Mouse (Mus musculus) hindbrain, embryonic 13.5 days (tissue): ENCODE results near the gene Qrich1. TPM values are rescaled to one million over a fixed set of nuclear protein-coding genes. Genes with fewer than 3 reads are reported as not detected.
A peak's percentile ranks its signal among the peaks of the same experiment; 100 is the strongest.

Experiments used
- ATAC-seq: fragments of 200-750 bp; cut with Nextera tagmentation; 2 replicates; pipeline ENCODE4 v1.8.0; 2017; ENCODE audit warnings: moderate TSS enrichment; ENCODE audit not compliant: low FRiP score
- H3K27ac ChIP-seq: fragments of 300-500 bp; sonication (generic); 2 replicates; pipeline ENCODE4 v1.5.1; 2015; ENCODE audit warnings: inconsistent platforms, mild to moderate bottlenecking, moderate library complexity
- H3K27me3 ChIP-seq: fragments of 300-500 bp; sonication (generic); 2 replicates; pipeline ENCODE4 v1.6.1; 2015; ENCODE audit warnings: mild to moderate bottlenecking, inconsistent platforms
- H3K36me3 ChIP-seq: fragments of 300-500 bp; sonication (generic); 2 replicates; pipeline ENCODE4 v1.6.1; 2015; ENCODE audit warnings: mild to moderate bottlenecking, inconsistent platforms
- H3K4me1 ChIP-seq: fragments of 300-500 bp; sonication (generic); replicated peaks from 2 replicates; pipeline ENCODE4 v1.6.1; 2015; ENCODE audit warnings: inconsistent platforms
- H3K4me2 ChIP-seq: fragments of 300-500 bp; sonication (generic); 2 replicates; pipeline ENCODE4 v1.6.1; 2015; ENCODE audit warnings: inconsistent platforms, mild to moderate bottlenecking, moderate library complexity
- H3K4me3 ChIP-seq: fragments of 300-500 bp; sonication (generic); 2 replicates; pipeline ENCODE4 v1.5.1; 2015; ENCODE audit warnings: mild to moderate bottlenecking, inconsistent platforms
- H3K9ac ChIP-seq: fragments of 300-500 bp; sonication (generic); 2 replicates; pipeline ENCODE4 v1.6.1; 2015; ENCODE audit warnings: mild to moderate bottlenecking, inconsistent platforms
- H3K9me3 ChIP-seq: fragments of 300-500 bp; sonication (generic); 2 replicates; pipeline ENCODE4 v1.6.1; 2016; ENCODE audit warnings: inconsistent platforms
- WGBS: fragments of 180-500 bp; shearing (Covaris S2); methylation state at CpG from one replicate; pipeline ENCODE4 v1.1.7; 2015; 5-methylcytosine and 5-hydroxymethylcytosine counted together
- polyA plus RNA-seq: library from polyadenylated mRNA; unstranded; fragments of >200 nt; fragmentation: Nextera tagmentation; extraction: Ambion mirVana; gene quantifications from 2 replicates; pipeline ENCODE4 v1.2.1, GENCODE M21; 2015

Gene Qrich1
- 131 and 140 TPM in 2 replicates for polyA plus RNA-seq

GRCm38 (mm10) chr9:108516380-108517251 is at the start of gene Qrich1:
Gene Qrich1, plus strand, starts transcription at chr9:108516806.
- H3K27me3 ChIP-seq, result no peaks in the 10 kb centered on the region
- H3K9me3 ChIP-seq, result no peaks in the 10 kb centered on the region
- peaks cover 31% of the 10 kb centered on the region for H3K4me1 ChIP-seq
- peaks cover 43% of the 10 kb centered on the region for H3K36me3 ChIP-seq
- peak within 1 kb of the TSS; percentile 99 for H3K27ac ChIP-seq
- peak within 1 kb of the TSS; percentile 89 for H3K4me3 ChIP-seq
- H3K4me2 ChIP-seq, result peak within 1 kb of the TSS; percentile 78
- peak within 1 kb of the TSS; percentile 93 for H3K9ac ChIP-seq
- WGBS, result 2% methylated on average over 55 of the region's 55 CpGs
- ATAC-seq, result peak; percentile 97

GRCm38 (mm10) chr9:108469430-108469829 is 47.2 kb upstream of the Qrich1 start:
- H3K4me1 ChIP-seq, result no peaks in the 10 kb centered on the region
- 81% methylated on average over 5 of the region's 5 CpGs for WGBS

DNA sequence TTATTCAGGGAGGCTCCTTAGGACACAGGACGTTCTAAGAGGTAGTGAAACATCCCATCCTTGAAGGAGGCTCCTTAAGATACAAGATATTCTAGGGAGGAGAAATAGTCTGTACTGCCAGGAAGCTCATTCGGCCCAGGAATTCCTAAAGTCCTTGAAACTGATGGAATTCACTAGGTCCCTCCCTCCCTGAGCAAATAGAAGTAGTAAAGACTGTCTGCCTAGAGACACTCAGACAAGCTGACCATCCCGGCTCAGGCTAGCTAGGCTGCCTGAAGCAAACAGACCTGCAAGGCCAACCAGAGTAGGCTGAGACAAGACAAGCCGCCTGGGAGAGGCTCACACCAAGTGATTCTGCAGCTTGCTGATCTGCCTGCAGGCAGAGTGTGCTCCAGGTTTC is 46.8 kb upstream of the Qrich1 start:
- Histone ChIP-seq H3K36me3 (peaks cover 33% of the 10 kb centered on the region), H3K9me3 (no peaks in the 10 kb centered on the region), H3K27ac (no peak overlapping the region), H3K4me3 (no peak overlapping the region), H3K9ac (no peak overlapping the region), H3K4me1 (no peaks in the 10 kb centered on the region), H3K27me3 (no peaks in the 10 kb centered on the region), H3K4me2 (no peak overlapping the region)
- WGBS, result 74% methylated on average over 4 of the region's 4 CpGs
- ATAC-seq, result no peak

More at GRCm38 (mm10) chr9:108469430-108469829, 47.2 kb upstream of the Qrich1 start:
- no peak overlapping the region for H3K27ac ChIP-seq
- no peak overlapping the region for H3K4me2 ChIP-seq
- H3K4me3 ChIP-seq, result no peak overlapping the region
- no peak for ATAC-seq
- peaks cover 37% of the 10 kb centered on the region for H3K36me3 ChIP-seq
- H3K9ac ChIP-seq, result no peak overlapping the region
- H3K27me3 ChIP-seq, result no peaks in the 10 kb centered on the region
- H3K9me3 ChIP-seq, result no peaks in the 10 kb centered on the region

DNA sequence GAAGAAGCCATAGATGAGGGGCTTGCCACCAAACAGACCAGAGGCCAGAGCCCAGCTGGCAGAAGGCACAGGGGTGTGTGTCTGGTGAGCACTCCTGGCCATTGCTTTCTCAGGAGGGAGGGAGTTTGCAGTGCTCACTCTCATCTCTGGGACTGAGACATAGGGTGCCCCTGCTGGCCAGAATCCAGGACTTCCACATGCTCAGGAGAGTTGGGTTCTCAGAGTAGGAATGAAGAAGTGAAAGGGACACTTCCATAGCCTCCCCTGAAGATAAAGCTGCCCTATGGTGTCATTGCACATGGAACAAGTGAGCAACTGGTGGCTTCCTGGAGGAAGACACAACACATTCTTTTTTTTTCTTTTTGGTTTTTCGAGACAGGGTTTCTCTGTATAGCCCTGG is 42.1 kb upstream of the Qrich1 start:
- 100% methylated on average over 1 of the region's 1 CpGs for WGBS
- ATAC-seq, result no peak
- no peaks in the 10 kb centered on the region for H3K36me3 ChIP-seq

GRCm38 (mm10) chr9:108478638-108479156 is 37.9 kb upstream of the Qrich1 start:
- WGBS, result under 1% methylated on average over 20 of the region's 20 CpGs
- Histone ChIP-seq H3K27ac (peak overlapping the region; percentile 31; the same call in 1 of the 2 replicates), H3K9ac (peak overlapping the region; percentile 53; the same call in 1 of the 2 replicates), H3K4me3 (peak overlapping the region; percentile 34), H3K9me3 (no peaks in the 10 kb centered on the region), H3K4me2 (peak overlapping the region; percentile 55), H3K4me1 (peaks cover 23% of the 10 kb centered on the region), H3K36me3 (no peaks in the 10 kb centered on the region), H3K27me3 (no peaks in the 10 kb centered on the region)
- peak; percentile 78; the same call in 1 of the 2 replicates for ATAC-seq

More for the DNA sequence above, 42.1 kb upstream of the Qrich1 start:
- no peak overlapping the region for H3K9ac ChIP-seq
- H3K4me2 ChIP-seq, result no peak overlapping the region
- no peaks in the 10 kb centered on the region for H3K27me3 ChIP-seq
- H3K27ac ChIP-seq, result no peak overlapping the region
- no peak overlapping the region for H3K4me3 ChIP-seq
- H3K9me3 ChIP-seq, result no peaks in the 10 kb centered on the region
- H3K4me1 ChIP-seq, result peaks cover 11% of the 10 kb centered on the region

GRCm38 (mm10) chr9:108479241-108479640 is 37.4 kb upstream of the Qrich1 start:
- H3K9ac ChIP-seq, result 0 out of 2 replicates have a peak overlapping the region, but pooled peaks have one; percentile 29
- peak overlapping the region; percentile 34; the same call in 1 of the 2 replicates for H3K4me3 ChIP-seq
- H3K36me3 ChIP-seq, result no peaks in the 10 kb centered on the region
- 30% methylated on average over 11 of the region's 11 CpGs for WGBS
- peak overlapping the region; percentile 55 for H3K4me2 ChIP-seq
- ATAC-seq, result no peak
- H3K9me3 ChIP-seq, result no peaks in the 10 kb centered on the region
- no peaks in the 10 kb centered on the region for H3K27me3 ChIP-seq
- 0 out of 2 replicates have a peak overlapping the region, but pooled peaks have one; percentile 20 for H3K27ac ChIP-seq
- H3K4me1 ChIP-seq, result peaks cover 23% of the 10 kb centered on the region

GRCm38 (mm10) chr9:108479721-108480351 is 36.8 kb upstream of the Qrich1 start, which contains the start of gene Lamb2:
Gene Lamb2, plus strand, starts transcription at chr9:108479736.
- no peaks in the 10 kb centered on the region for H3K9me3 ChIP-seq
- ATAC-seq, result 0 out of 2 replicates have a peak, but pooled peaks have one; percentile 33
- 8% methylated on average over 10 of the region's 10 CpGs for WGBS

DNA sequence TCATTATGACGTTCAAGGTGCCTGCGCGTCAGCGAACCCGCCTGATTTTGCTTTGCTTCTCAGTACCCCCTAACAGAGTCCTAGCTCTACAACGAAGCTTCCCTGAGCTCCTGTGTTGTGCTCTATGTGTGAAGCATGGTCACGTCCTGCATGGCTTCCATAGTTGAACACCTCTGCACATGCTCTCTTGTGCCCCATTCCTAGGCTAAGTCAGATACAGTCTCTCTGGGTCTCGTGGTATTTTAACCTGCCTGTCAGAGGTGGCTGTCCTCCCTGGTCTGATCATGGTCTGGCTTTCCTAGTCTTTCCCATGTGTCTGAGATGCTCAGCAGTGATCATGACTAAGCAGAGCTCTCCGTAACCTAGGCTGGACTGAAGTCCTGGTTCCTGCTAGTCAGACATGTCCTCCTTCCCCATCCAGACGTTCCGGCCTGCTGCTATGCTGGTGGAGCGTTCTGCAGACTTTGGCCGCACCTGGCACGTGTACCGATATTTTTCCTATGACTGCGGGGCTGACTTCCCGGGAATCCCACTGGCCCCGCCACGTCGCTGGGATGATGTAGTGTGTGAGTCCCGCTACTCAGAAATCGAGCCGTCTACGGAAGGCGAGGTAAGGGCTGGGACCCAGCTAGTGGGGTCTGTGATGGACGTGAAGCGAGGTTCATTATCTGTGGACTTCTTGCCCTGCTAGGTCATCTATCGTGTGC is 35.6 kb upstream of the Qrich1 start:
- Histone ChIP-seq H3K4me2 (no peak overlapping the region), H3K27ac (no peak overlapping the region), H3K4me1 (peaks cover 23% of the 10 kb centered on the region), H3K9me3 (no peaks in the 10 kb centered on the region), H3K27me3 (no peaks in the 10 kb centered on the region), H3K36me3 (peaks cover 1% of the 10 kb centered on the region), H3K4me3 (no peak overlapping the region), H3K9ac (no peak overlapping the region)
- WGBS, result 94% methylated on average over 28 of the region's 28 CpGs
- no peak for ATAC-seq

More at GRCm38 (mm10) chr9:108479721-108480351, 36.8 kb upstream of the Qrich1 start, which contains the start of gene Lamb2:
- Histone ChIP-seq H3K4me3 (peak within 1 kb of the TSS; percentile 38), H3K4me1 (peaks cover 23% of the 10 kb centered on the region), H3K27me3 (no peaks in the 10 kb centered on the region), H3K4me2 (peak within 1 kb of the TSS; percentile 55), H3K27ac (peak within 1 kb of the TSS; percentile 36; the same call in 1 of the 2 replicates), H3K36me3 (no peaks in the 10 kb centered on the region; the same call in 1 of the 2 replicates), H3K9ac (peak within 1 kb of the TSS; percentile 66)

DNA sequence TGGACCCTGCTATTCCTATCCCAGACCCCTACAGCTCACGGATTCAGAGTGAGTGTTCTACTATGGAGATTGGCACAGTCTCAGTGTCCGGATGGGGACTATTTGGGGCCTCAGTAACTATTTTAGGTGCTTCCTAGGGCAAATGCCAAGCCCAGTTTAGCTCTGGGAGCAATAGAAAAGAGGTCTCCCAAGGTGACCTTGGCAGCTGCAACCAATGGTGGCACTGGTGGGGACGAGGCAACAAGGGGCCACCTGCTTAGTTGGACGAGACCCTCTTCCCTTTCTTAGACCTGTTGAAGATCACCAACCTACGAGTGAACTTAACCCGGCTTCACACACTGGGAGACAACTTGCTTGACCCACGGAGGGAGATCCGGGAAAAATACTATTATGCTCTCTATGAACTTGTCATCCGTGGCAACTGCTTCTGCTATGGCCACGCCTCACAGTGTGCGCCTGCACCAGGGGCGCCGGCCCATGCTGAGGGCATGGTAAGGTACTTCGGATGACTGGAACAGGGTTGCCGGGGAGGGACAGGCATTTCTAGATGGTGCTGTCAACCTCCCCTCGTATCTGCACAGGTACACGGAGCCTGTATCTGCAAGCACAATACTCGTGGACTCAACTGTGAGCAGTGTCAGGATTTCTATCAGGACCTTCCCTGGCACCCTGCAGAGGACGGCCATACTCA is 34.9 kb upstream of the Qrich1 start:
- Histone ChIP-seq H3K4me3 (no peak overlapping the region), H3K27ac (no peak overlapping the region), H3K4me2 (no peak overlapping the region), H3K36me3 (peaks cover 8% of the 10 kb centered on the region), H3K9ac (no peak overlapping the region), H3K27me3 (no peaks in the 10 kb centered on the region), H3K9me3 (no peaks in the 10 kb centered on the region), H3K4me1 (peaks cover 23% of the 10 kb centered on the region)
- ATAC-seq, result no peak
- 91% methylated on average over 19 of the region's 19 CpGs for WGBS

DNA sequence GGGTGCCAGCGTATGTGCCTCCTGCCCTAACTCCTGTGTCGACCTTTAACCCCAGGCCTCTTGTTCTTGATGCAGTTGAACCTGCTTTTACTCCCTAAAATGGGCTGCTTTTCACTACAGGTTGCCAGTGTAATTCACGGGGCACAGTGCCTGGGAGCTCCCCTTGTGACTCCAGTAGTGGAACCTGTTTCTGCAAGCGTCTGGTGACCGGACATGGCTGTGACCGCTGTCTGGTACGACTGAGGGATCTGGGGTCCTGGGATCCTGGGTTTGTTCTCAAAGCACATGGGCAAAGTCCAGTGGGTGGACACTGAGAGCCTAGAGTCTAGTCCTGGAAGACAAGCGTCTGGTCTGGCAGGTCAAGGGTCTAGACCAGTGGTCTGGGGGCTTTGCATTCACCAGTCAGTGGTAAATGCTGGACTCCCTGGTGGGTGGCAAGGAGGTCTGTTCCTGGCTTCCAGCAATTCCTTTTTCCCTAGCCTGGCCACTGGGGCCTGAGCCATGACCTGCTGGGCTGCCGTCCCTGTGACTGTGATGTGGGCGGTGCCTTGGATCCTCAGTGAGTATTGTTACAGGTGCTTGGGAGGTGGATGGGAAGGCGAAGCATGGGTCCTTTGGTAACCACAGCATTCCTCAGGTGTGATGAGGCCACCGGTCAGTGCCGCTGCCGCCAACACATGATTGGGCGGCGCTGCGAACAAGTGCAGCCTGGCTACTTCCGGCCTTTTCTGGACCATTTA is 33.4 kb upstream of the Qrich1 start:
- Histone ChIP-seq H3K27me3 (no peaks in the 10 kb centered on the region), H3K9ac (no peak overlapping the region), H3K4me3 (no peak overlapping the region), H3K4me1 (peaks cover 23% of the 10 kb centered on the region), H3K9me3 (no peaks in the 10 kb centered on the region), H3K36me3 (peaks cover 14% of the 10 kb centered on the region), H3K27ac (no peak overlapping the region), H3K4me2 (no peak overlapping the region)
- ATAC-seq, result no peak
- 93% methylated on average over 18 of the region's 18 CpGs for WGBS

- no peaks in the 10 kb centered on the region for H3K27me3 ChIP-seq
- H3K4me3 ChIP-seq, result no peak overlapping the region
- H3K4me1 ChIP-seq, result peaks cover 17% of the 10 kb centered on the region
- peaks cover 19% of the 10 kb centered on the region for H3K36me3 ChIP-seq
- no peak for ATAC-seq
- no peak overlapping the region for H3K27ac ChIP-seq
- 97% methylated on average over 15 of the region's 15 CpGs for WGBS
- no peak overlapping the region for H3K9ac ChIP-seq
- no peaks in the 10 kb centered on the region for H3K9me3 ChIP-seq
- H3K4me2 ChIP-seq, result no peak overlapping the region
These were observed 32.6 kb upstream of the Qrich1 start for GRCm38 (mm10) chr9:108484021-108484420.
